Mouse (Mus musculus): Measurements from ENCODE around the gene Hemgn.

DNA sequence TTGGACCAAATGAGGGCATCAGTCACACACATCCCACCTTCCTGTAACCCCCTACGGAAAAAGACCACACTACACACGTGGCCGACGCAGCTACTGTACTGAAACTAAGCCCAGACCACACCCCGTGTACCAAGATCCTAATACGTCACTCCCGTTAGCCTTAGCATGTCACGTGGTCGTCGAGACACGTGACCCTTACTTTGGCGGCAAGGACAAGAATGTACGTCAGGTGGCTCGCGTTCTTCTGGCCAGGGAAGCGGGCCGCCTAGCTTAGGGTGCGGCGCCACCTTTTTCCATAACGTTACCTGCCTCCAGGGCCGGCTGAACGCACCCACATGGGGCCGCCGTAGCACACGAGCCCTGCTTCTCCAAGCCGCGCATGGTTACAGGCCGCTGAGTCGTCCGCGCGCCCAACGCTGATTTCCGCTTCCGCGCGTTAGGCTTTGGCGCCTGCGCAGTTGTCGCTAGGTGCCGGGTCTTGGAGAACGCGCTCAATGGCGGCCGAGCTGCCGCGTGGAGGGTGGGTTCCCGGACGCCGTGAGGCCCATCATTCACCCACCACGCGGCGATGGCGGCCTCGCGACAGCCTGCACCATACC lies 24.2 kb downstream of the Hemgn start, which contains the start of gene Trmo:
- TF ChIP-seq CTCF (IDR thresholded peaks at IDR 0.05; ENCODE audit: low read depth) = 0 out of 2 replicates have a peak, but pooled peaks have one; percentile 4
- no peak for TF ChIP-seq EP300 (optimal IDR thresholded peaks at IDR 0.05)
